Mouse (Mus musculus): ENCODE results near the gene Tmem256. TPM values are rescaled to one million over a fixed set of nuclear protein-coding genes. Genes with fewer than 3 reads are reported as not detected.
A peak's percentile ranks its signal among the peaks of the same experiment; 100 is the strongest.

Gene Tmem256
- polyA plus RNA-seq, 1 experiment from 2014 or later, result 354 TPM

GRCm38 (mm10) chr11:69872451-69872850, 34.1 kb downstream of the Tmem256 start:
- Histone ChIP-seq H3K4me1 (ENCODE audit: control insufficient read depth, insufficient read depth, low read length) (peaks cover 4% of the 10 kb centered on the region; the same call in 1 of the 2 replicates), H3K4me3 (ENCODE audit: low read length) (no peak overlapping the region), H3K4me2 (replicated peaks; ENCODE audit: low read depth, low read length) (no peak overlapping the region), H3K9ac (ENCODE audit: low read depth, low read length) (no peak overlapping the region), H3K27me3 (ENCODE audit: control insufficient read depth, insufficient read depth, low read length) (no peaks in the 10 kb centered on the region), H3K36me3 (ENCODE audit: control insufficient read depth, insufficient read depth, low read length) (no peaks in the 10 kb centered on the region), H3K9me3 (ENCODE audit: control insufficient read depth, low read length) (no peaks in the 10 kb centered on the region), H3K27ac (ENCODE audit: low read depth, low read length) (no peak overlapping the region)
- 63% methylated on average over 4 of the region's 4 CpGs for WGBS
- ATAC-seq (ENCODE audit: low FRiP score, low TSS enrichment), result no peak

GRCm38 (mm10) chr11:69876186-69876585, 37.9 kb downstream of the Tmem256 start:
- H3K9me3 ChIP-seq (ENCODE audit: control insufficient read depth, low read length), result no peaks in the 10 kb centered on the region
- peaks cover 19% of the 10 kb centered on the region for H3K4me1 ChIP-seq (ENCODE audit: control insufficient read depth, insufficient read depth, low read length)
- H3K27me3 ChIP-seq (ENCODE audit: control insufficient read depth, insufficient read depth, low read length), result no peaks in the 10 kb centered on the region
- H3K4me2 ChIP-seq (replicated peaks; ENCODE audit: low read depth, low read length), result no peak overlapping the region
- no peak overlapping the region for H3K27ac ChIP-seq (ENCODE audit: low read depth, low read length)
- H3K9ac ChIP-seq (ENCODE audit: low read depth, low read length), result no peak overlapping the region
- H3K4me3 ChIP-seq (ENCODE audit: low read length), result no peak overlapping the region
- WGBS, result 59% methylated on average over 7 of the region's 7 CpGs
- no peak for ATAC-seq (ENCODE audit: low FRiP score, low TSS enrichment)
- no peaks in the 10 kb centered on the region for H3K36me3 ChIP-seq (ENCODE audit: control insufficient read depth, insufficient read depth, low read length)

GRCm38 (mm10) chr11:69876867-69877266, 38.6 kb downstream of the Tmem256 start:
- Histone ChIP-seq H3K9ac (ENCODE audit: low read depth, low read length) (0 out of 2 replicates have a peak overlapping the region, but pooled peaks have one; percentile 14), H3K4me3 (ENCODE audit: low read length) (no peak overlapping the region; the same call in 1 of the 2 replicates), H3K4me2 (replicated peaks; ENCODE audit: low read depth, low read length) (peak overlapping the region; percentile 20; the same call in 1 of the 2 replicates), H3K27me3 (ENCODE audit: control insufficient read depth, insufficient read depth, low read length) (no peaks in the 10 kb centered on the region), H3K9me3 (ENCODE audit: control insufficient read depth, low read length) (no peaks in the 10 kb centered on the region), H3K27ac (ENCODE audit: low read depth, low read length) (no peak overlapping the region), H3K4me1 (ENCODE audit: control insufficient read depth, insufficient read depth, low read length) (peaks cover 24% of the 10 kb centered on the region), H3K36me3 (ENCODE audit: control insufficient read depth, insufficient read depth, low read length) (no peaks in the 10 kb centered on the region)
- WGBS, result 5% methylated on average over 12 of the region's 12 CpGs
- 0 out of 2 replicates have a peak, but pooled peaks have one; percentile 22 for ATAC-seq (ENCODE audit: low FRiP score, low TSS enrichment)

GRCm38 (mm10) chr11:69877878-69878277, 39.6 kb downstream of the Tmem256 start, which contains the start of gene Tmem95:
TSS of gene Tmem95 (minus strand) at chr11:69878018.
- peaks cover 29% of the 10 kb centered on the region for H3K4me1 ChIP-seq (ENCODE audit: control insufficient read depth, insufficient read depth, low read length)
- H3K4me3 ChIP-seq (ENCODE audit: low read length), result no peak within 1 kb of the TSS; the same call in 1 of the 2 replicates
- 89% methylated on average over 11 of the region's 11 CpGs for WGBS
- no peak for ATAC-seq (ENCODE audit: low FRiP score, low TSS enrichment)
- no peaks in the 10 kb centered on the region for H3K9me3 ChIP-seq (ENCODE audit: control insufficient read depth, low read length)
- no peak within 1 kb of the TSS for H3K27ac ChIP-seq (ENCODE audit: low read depth, low read length)
- H3K9ac ChIP-seq (ENCODE audit: low read depth, low read length), result 0 out of 2 replicates have a peak within 1 kb of the TSS, but pooled peaks have one; percentile 14
- H3K4me2 ChIP-seq (replicated peaks; ENCODE audit: low read depth, low read length), result peak within 1 kb of the TSS; percentile 20; the same call in 1 of the 2 replicates
- H3K27me3 ChIP-seq (ENCODE audit: control insufficient read depth, insufficient read depth, low read length), result no peaks in the 10 kb centered on the region
- H3K36me3 ChIP-seq (ENCODE audit: control insufficient read depth, insufficient read depth, low read length), result no peaks in the 10 kb centered on the region

GRCm38 (mm10) chr11:69878399-69878798, 40.1 kb downstream of the Tmem256 start:
- Histone ChIP-seq H3K27me3 (ENCODE audit: control insufficient read depth, insufficient read depth, low read length) (no peaks in the 10 kb centered on the region), H3K4me1 (ENCODE audit: control insufficient read depth, insufficient read depth, low read length) (peaks cover 29% of the 10 kb centered on the region), H3K4me2 (replicated peaks; ENCODE audit: low read depth, low read length) (no peak overlapping the region), H3K9me3 (ENCODE audit: control insufficient read depth, low read length) (no peaks in the 10 kb centered on the region), H3K9ac (ENCODE audit: low read depth, low read length) (no peak overlapping the region), H3K4me3 (ENCODE audit: low read length) (no peak overlapping the region), H3K27ac (ENCODE audit: low read depth, low read length) (no peak overlapping the region), H3K36me3 (ENCODE audit: control insufficient read depth, insufficient read depth, low read length) (no peaks in the 10 kb centered on the region)
- no peak for ATAC-seq (ENCODE audit: low FRiP score, low TSS enrichment)
- 85% methylated on average over 3 of the region's 3 CpGs for WGBS

GRCm38 (mm10) chr11:69878952-69879351, 40.6 kb downstream of the Tmem256 start:
- peaks cover 29% of the 10 kb centered on the region for H3K4me1 ChIP-seq (ENCODE audit: control insufficient read depth, insufficient read depth, low read length)
- no peak overlapping the region for H3K27ac ChIP-seq (ENCODE audit: low read depth, low read length)
- no peaks in the 10 kb centered on the region for H3K36me3 ChIP-seq (ENCODE audit: control insufficient read depth, insufficient read depth, low read length)
- H3K4me3 ChIP-seq (ENCODE audit: low read length), result no peak overlapping the region; the same call in 1 of the 2 replicates
- no peaks in the 10 kb centered on the region for H3K27me3 ChIP-seq (ENCODE audit: control insufficient read depth, insufficient read depth, low read length)
- 79% methylated on average over 6 of the region's 6 CpGs for WGBS
- peak overlapping the region; percentile 81 for H3K4me2 ChIP-seq (replicated peaks; ENCODE audit: low read depth, low read length)
- no peak for ATAC-seq (ENCODE audit: low FRiP score, low TSS enrichment)
- H3K9ac ChIP-seq (ENCODE audit: low read depth, low read length), result no peak overlapping the region
- no peaks in the 10 kb centered on the region for H3K9me3 ChIP-seq (ENCODE audit: control insufficient read depth, low read length)

- H3K9ac ChIP-seq (ENCODE audit: low read depth, low read length), result peak overlapping the region; percentile 28
- H3K27ac ChIP-seq (ENCODE audit: low read depth, low read length), result no peak overlapping the region
- 48% methylated on average over 15 of the region's 15 CpGs for WGBS
- H3K36me3 ChIP-seq (ENCODE audit: control insufficient read depth, insufficient read depth, low read length), result no peaks in the 10 kb centered on the region
- H3K4me3 ChIP-seq (ENCODE audit: low read length), result peak overlapping the region; percentile 40
- no peaks in the 10 kb centered on the region for H3K9me3 ChIP-seq (ENCODE audit: control insufficient read depth, low read length)
- H3K27me3 ChIP-seq (ENCODE audit: control insufficient read depth, insufficient read depth, low read length), result no peaks in the 10 kb centered on the region
- peaks cover 29% of the 10 kb centered on the region for H3K4me1 ChIP-seq (ENCODE audit: control insufficient read depth, insufficient read depth, low read length)
- peak overlapping the region; percentile 81 for H3K4me2 ChIP-seq (replicated peaks; ENCODE audit: low read depth, low read length)
- ATAC-seq (ENCODE audit: low FRiP score, low TSS enrichment), result no peak
Measured at GRCm38 (mm10) chr11:69879711-69880110, 41.4 kb downstream of the Tmem256 start.

GRCm38 (mm10) chr11:69880506-69880852, 42.2 kb downstream of the Tmem256 start:
- peak overlapping the region; percentile 96 for H3K27ac ChIP-seq (ENCODE audit: low read depth, low read length)
- H3K4me3 ChIP-seq (ENCODE audit: low read length), result peak overlapping the region; percentile 40
- no peaks in the 10 kb centered on the region for H3K27me3 ChIP-seq (ENCODE audit: control insufficient read depth, insufficient read depth, low read length)
- H3K36me3 ChIP-seq (ENCODE audit: control insufficient read depth, insufficient read depth, low read length), result no peaks in the 10 kb centered on the region
- 0% methylated on average over 18 of the region's 18 CpGs for WGBS
- peak overlapping the region; percentile 28 for H3K9ac ChIP-seq (ENCODE audit: low read depth, low read length)
- peaks cover 29% of the 10 kb centered on the region for H3K4me1 ChIP-seq (ENCODE audit: control insufficient read depth, insufficient read depth, low read length)
- peak overlapping the region; percentile 81 for H3K4me2 ChIP-seq (replicated peaks; ENCODE audit: low read depth, low read length)
- no peak; the same call in 1 of the 2 replicates for ATAC-seq (ENCODE audit: low FRiP score, low TSS enrichment)
- H3K9me3 ChIP-seq (ENCODE audit: control insufficient read depth, low read length), result no peaks in the 10 kb centered on the region

GRCm38 (mm10) chr11:69880853-69881603, 42.7 kb downstream of the Tmem256 start, which contains the start of gene Kctd11:
TSS of gene Kctd11 (minus strand) at chr11:69881406.
- Histone ChIP-seq H3K9ac (ENCODE audit: low read depth, low read length) (peak within 1 kb of the TSS; percentile 64), H3K9me3 (ENCODE audit: control insufficient read depth, low read length) (no peaks in the 10 kb centered on the region), H3K4me3 (ENCODE audit: low read length) (peak within 1 kb of the TSS; percentile 40), H3K4me1 (ENCODE audit: control insufficient read depth, insufficient read depth, low read length) (peaks cover 29% of the 10 kb centered on the region), H3K27me3 (ENCODE audit: control insufficient read depth, insufficient read depth, low read length) (no peaks in the 10 kb centered on the region), H3K36me3 (ENCODE audit: control insufficient read depth, insufficient read depth, low read length) (no peaks in the 10 kb centered on the region), H3K27ac (ENCODE audit: low read depth, low read length) (peak within 1 kb of the TSS; percentile 96), H3K4me2 (replicated peaks; ENCODE audit: low read depth, low read length) (peak within 1 kb of the TSS; percentile 81)
- ATAC-seq (ENCODE audit: low FRiP score, low TSS enrichment), result peak; percentile 92
- under 1% methylated on average over 46 of the region's 46 CpGs for WGBS

All from kidney, embryonic 14.5 days (tissue).